Mouse (Mus musculus) liver, embryonic 14.5 days (tissue): ENCODE measurements around the gene Smim24.

Experiments used
- CTCF ChIP-seq: IDR thresholded peaks from 2 replicates; pipeline ENCODE4 v1.5.1; 2016; ENCODE audit warnings: antibody characterized with exemption, low read depth, control low read depth
- EP300 ChIP-seq: IDR thresholded peaks from 2 replicates; pipeline ENCODE4 v1.6.1; 2016; ENCODE audit warnings: antibody characterized with exemption, low read depth

DNA sequence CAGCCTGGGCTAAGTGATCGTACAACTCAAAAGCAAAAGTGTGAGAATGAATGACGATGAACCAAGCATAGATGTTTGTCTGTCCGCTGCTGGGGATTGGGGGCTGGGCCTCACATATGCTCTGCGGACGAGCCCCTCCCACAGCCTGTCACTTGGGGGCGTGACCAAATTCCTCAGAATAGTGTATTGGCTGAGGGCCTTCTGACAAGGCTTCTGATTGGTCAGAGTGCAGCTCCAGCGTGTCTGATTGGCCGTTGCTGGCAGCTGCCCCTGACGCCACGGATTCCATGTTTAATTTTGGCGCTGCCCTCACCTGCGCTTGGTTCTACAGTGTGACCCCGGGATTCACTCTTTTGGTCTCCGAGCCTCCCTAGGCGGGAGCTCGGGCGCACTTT lies 40.0 kb downstream of the Smim24 start:
- TF ChIP-seq CTCF (0 out of 2 replicates have a peak, but pooled peaks have one; percentile 6), EP300 (0 out of 2 replicates have a peak, but pooled peaks have one; percentile 36)
